Mouse (Mus musculus) 416B (cell line): ENCODE measurements around the gene Gm20388.
A peak's percentile ranks its signal among the peaks of the same experiment; 100 is the strongest.
"Not testable (repeated sequence)": the region's sequence is repeated elsewhere in the genome, so short reads cannot be mapped to it uniquely, and the experiment has no call there.

ENCODE experiments used
- DNase-seq: peaks from one replicate; pipeline ENCODE4 v3.0.0; 2011; ENCODE audit warnings: low read depth

The Gm20388 gene

GRCm38 (mm10) chr8:123282994-123283393 is 3372.4 kb downstream of the Gm20388 start:
- DNase-seq = not testable (repeated sequence)

GRCm38 (mm10) chr8:123283991-123284390 is 3373.3 kb downstream of the Gm20388 start:
- DNase-seq = no peak

- no peak for DNase-seq
Observed at GRCm38 (mm10) chr8:123284493-123284892, 3373.9 kb downstream of the Gm20388 start.

GRCm38 (mm10) chr8:123287362-123287761 is 3376.7 kb downstream of the Gm20388 start:
- DNase-seq = peak; percentile 43

- peak; percentile 65 for DNase-seq
Observed at GRCm38 (mm10) chr8:123290166-123290565, 3379.5 kb downstream of the Gm20388 start.

GRCm38 (mm10) chr8:123290679-123291078 is 3380.0 kb downstream of the Gm20388 start:
- DNase-seq = no peak

- DNase-seq = no peak
Observed at GRCm38 (mm10) chr8:123291716-123292115, 3381.1 kb downstream of the Gm20388 start.

- no peak for DNase-seq
Observed at GRCm38 (mm10) chr8:123292281-123292680, 3381.6 kb downstream of the Gm20388 start.

GRCm38 (mm10) chr8:123292785-123293184 is 3382.1 kb downstream of the Gm20388 start:
- peak; percentile 85 for DNase-seq

GRCm38 (mm10) chr8:123298301-123298700 is 3387.7 kb downstream of the Gm20388 start:
- peak; percentile 84 for DNase-seq

GRCm38 (mm10) chr8:123308738-123309137 is 3398.1 kb downstream of the Gm20388 start:
- no peak for DNase-seq

GRCm38 (mm10) chr8:123317781-123318466 is 3407.3 kb downstream of the Gm20388 start:
- no peak for DNase-seq

GRCm38 (mm10) chr8:123318467-123318911 is 3407.8 kb downstream of the Gm20388 start, which contains the start of gene Fanca:
Gene Fanca (minus strand): TSS chr8:123318576.
- peak; percentile 98 for DNase-seq

- peak; percentile 90 for DNase-seq
Observed at GRCm38 (mm10) chr8:123319522-123320164, 3409.0 kb downstream of the Gm20388 start.

- DNase-seq = no peak
Observed at GRCm38 (mm10) chr8:123328552-123328951, 3417.9 kb downstream of the Gm20388 start.

GRCm38 (mm10) chr8:123329350-123329749 is 3418.7 kb downstream of the Gm20388 start:
- peak; percentile 91 for DNase-seq

- DNase-seq = no peak
Observed at GRCm38 (mm10) chr8:123329961-123330360, 3419.3 kb downstream of the Gm20388 start.

- no peak for DNase-seq
Observed at GRCm38 (mm10) chr8:123330701-123331100, 3420.1 kb downstream of the Gm20388 start.

GRCm38 (mm10) chr8:123331301-123331700 is 3420.7 kb downstream of the Gm20388 start:
- peak; percentile 44 for DNase-seq

GRCm38 (mm10) chr8:123331810-123332209 is 3421.2 kb downstream of the Gm20388 start:
- no peak for DNase-seq

GRCm38 (mm10) chr8:123332262-123333090 is 3421.8 kb downstream of the Gm20388 start, which contains the start of gene Spire2:
Gene Spire2 (plus strand): TSS chr8:123332713.
- DNase-seq = no peak

GRCm38 (mm10) chr8:123333091-123333587 is 3422.5 kb downstream of the Gm20388 start:
- no peak for DNase-seq
